ENCODE assay signal across 14 mouse cellular contexts in genomic region chr15:36975690-36976089, GRCm38 (mm10).
"Had no signal": no experiment of that assay in that cellular context is flagged by ENCODE, and none has a peak within 500 bp of the region (broad histone marks: within the 10 kb centered on the region; RNA-seq: fewer than 3 reads in every experiment).

No protein-coding gene starts in this region.

- H3K27me3 ChIP-seq: midbrain, embryonic 13.5 days; midbrain, embryonic 15.5 days; neural tube, embryonic 12.5 days; stomach, embryonic 15.5 days had no signal

- ATAC-seq: midbrain, embryonic 13.5 days; midbrain, embryonic 15.5 days had no signal

- H3K4me3 ChIP-seq: megakaryocyte, embryonic 14.5 days; midbrain, embryonic 13.5 days; midbrain, embryonic 15.5 days; neural tube, embryonic 12.5 days; stomach, embryonic 15.5 days had no signal

- H3K27ac ChIP-seq: midbrain, embryonic 13.5 days; midbrain, embryonic 15.5 days; neural tube, embryonic 12.5 days; stomach, embryonic 15.5 days had no signal

- H3K4me2 ChIP-seq: lung, embryonic 14.5 days; midbrain, embryonic 11.5 days; midbrain, embryonic 13.5 days; midbrain, embryonic 15.5 days; neural tube, embryonic 12.5 days; stomach, embryonic 15.5 days had no signal

- H3K9me3 ChIP-seq: midbrain, embryonic 13.5 days; midbrain, embryonic 15.5 days; neural tube, embryonic 12.5 days; stomach, embryonic 15.5 days had no signal

- DNase-seq: lung, adult 18-20 months; lung, embryonic 14.5 days; lung, postnatal 10 days; lung, postnatal 4 days; right cerebral cortex, postnatal 14 days; thymus, adult 18-20 months; thymus, postnatal 14 days; thymus, postnatal 36 days had no signal

- H3K9ac ChIP-seq: lung, embryonic 14.5 days; midbrain, embryonic 13.5 days; midbrain, embryonic 15.5 days; neural tube, embryonic 12.5 days; stomach, embryonic 15.5 days had no signal

- H3K36me3 ChIP-seq: midbrain, embryonic 13.5 days; midbrain, embryonic 15.5 days; neural tube, embryonic 12.5 days; stomach, embryonic 15.5 days had no signal
